Mouse (Mus musculus): ENCODE measurements around the gene Sbk2.

The Sbk2 gene

GRCm38 (mm10) chr7:4922931-4923565 lies 41.2 kb downstream of the Sbk2 start:
- peak in 1 of 2 experiments; percentile 77 for DNase-seq (ENCODE audit: inconsistent age in 2 of 2, low spot score in 1 of 2)

- peak; percentile 78 to 88 for DNase-seq (ENCODE audit: inconsistent age in 2 of 2, low spot score in 1 of 2)
These were observed 41.7 kb downstream of the Sbk2 start for GRCm38 (mm10) chr7:4922508-4922907.

GRCm38 (mm10) chr7:4921824-4922482 lies 42.3 kb downstream of the Sbk2 start, which contains the start of gene Nat14:
Nat14 (plus strand) TSS chr7:4922028.
- DNase-seq (ENCODE audit: inconsistent age in 2 of 2, low spot score in 1 of 2): no peak

- DNase-seq (ENCODE audit: inconsistent age in 2 of 2, low spot score in 1 of 2): peak in 1 of 2 experiments; percentile 44
These were observed 43.0 kb downstream of the Sbk2 start for GRCm38 (mm10) chr7:4920976-4921823.

- DNase-seq (ENCODE audit: inconsistent age in 2 of 2, low spot score in 1 of 2): no peak
These were observed 43.7 kb downstream of the Sbk2 start for GRCm38 (mm10) chr7:4920496-4920895.

- no peak for DNase-seq (ENCODE audit: inconsistent age in 2 of 2, low spot score in 1 of 2)
These were observed 44.2 kb downstream of the Sbk2 start for GRCm38 (mm10) chr7:4919971-4920370.

- DNase-seq (ENCODE audit: inconsistent age in 2 of 2, low spot score in 1 of 2): no peak
These were observed 45.1 kb downstream of the Sbk2 start for GRCm38 (mm10) chr7:4919096-4919495.

GRCm38 (mm10) chr7:4918681-4919080 lies 45.5 kb downstream of the Sbk2 start:
- no peak for DNase-seq (ENCODE audit: inconsistent age in 2 of 2, low spot score in 1 of 2)

- no peak for DNase-seq (ENCODE audit: inconsistent age in 2 of 2, low spot score in 1 of 2)
These were observed 46.7 kb downstream of the Sbk2 start for GRCm38 (mm10) chr7:4917494-4917893.

GRCm38 (mm10) chr7:4915669-4916416 lies 48.4 kb downstream of the Sbk2 start:
- peak in 1 of 2 experiments; percentile 50 for DNase-seq (ENCODE audit: inconsistent age in 2 of 2, low spot score in 1 of 2)

- DNase-seq (ENCODE audit: inconsistent age in 2 of 2, low spot score in 1 of 2): peak; percentile 94 to 99
These were observed 49.1 kb downstream of the Sbk2 start, which contains the start of gene Zfp628 for GRCm38 (mm10) chr7:4915007-4915665. Zfp628 (plus strand) TSS chr7:4915217.

- no peak for DNase-seq (ENCODE audit: inconsistent age in 2 of 2, low spot score in 1 of 2)
These were observed 52.0 kb downstream of the Sbk2 start for GRCm38 (mm10) chr7:4912248-4912647.

GRCm38 (mm10) chr7:4911561-4911960 lies 52.6 kb downstream of the Sbk2 start:
- DNase-seq (ENCODE audit: inconsistent age in 2 of 2, low spot score in 1 of 2): peak in 1 of 2 experiments; percentile 75

GRCm38 (mm10) chr7:4906466-4906950 lies 57.7 kb downstream of the Sbk2 start, which contains the start of gene Gm36210:
Gm36210 (minus strand) TSS chr7:4906516.
- DNase-seq (ENCODE audit: inconsistent age in 2 of 2, low spot score in 1 of 2): no peak

GRCm38 (mm10) chr7:4902404-4902803 lies 61.8 kb downstream of the Sbk2 start:
- DNase-seq (ENCODE audit: inconsistent age in 2 of 2, low spot score in 1 of 2): no peak

- no peak for DNase-seq (ENCODE audit: inconsistent age in 2 of 2, low spot score in 1 of 2)
These were observed 63.0 kb downstream of the Sbk2 start for GRCm38 (mm10) chr7:4901171-4901570.

- no peak for DNase-seq (ENCODE audit: inconsistent age in 2 of 2, low spot score in 1 of 2)
These were observed 63.7 kb downstream of the Sbk2 start for GRCm38 (mm10) chr7:4900523-4900851.

- peak; percentile 32 to 73 for DNase-seq (ENCODE audit: inconsistent age in 2 of 2, low spot score in 1 of 2)
These were observed 64.3 kb downstream of the Sbk2 start for GRCm38 (mm10) chr7:4899649-4900522.
